Mouse (Mus musculus) myocyte (in vitro differentiated cells): ENCODE data around the gene Gk2. TPM values are rescaled to one million over a fixed set of nuclear protein-coding genes. Genes with fewer than 3 reads are reported as not detected.

Experiments
- H3K27me3 ChIP-seq: one replicate; pipeline ENCODE4 v1.6.1; 2011; ENCODE audit not compliant: control insufficient read depth, insufficient read depth, insufficient read length
- H3K36me3 ChIP-seq: one replicate; pipeline ENCODE4 v1.6.1; 2011; ENCODE audit not compliant: control insufficient read depth, insufficient read depth
- H3K4me2 ChIP-seq: one replicate; pipeline ENCODE4 v1.6.1; 2011; ENCODE audit warnings: low read depth, control low read depth
- H3K4me3 ChIP-seq: one replicate; pipeline ENCODE4 v1.5.1; 2011; ENCODE audit warnings: mild to moderate bottlenecking, control low read depth, moderate library complexity
- H3K79me2 ChIP-seq: one replicate; pipeline ENCODE4 v1.6.1; 2011; ENCODE audit not compliant: control insufficient read depth, insufficient read depth
- H3ac ChIP-seq: one replicate; pipeline ENCODE4 v1.6.1; 2011; ENCODE audit not compliant: control insufficient read depth, insufficient read length
- CEBPB ChIP-seq: IDR thresholded peaks from 2 replicates; pipeline ENCODE4 v1.6.1; 2011; ENCODE audit warnings: mild to moderate bottlenecking, moderate library complexity; ENCODE audit not compliant: poor library complexity, insufficient read depth, severe bottlenecking
- E2F4 ChIP-seq: IDR thresholded peaks from one replicate; pipeline ENCODE4 v1.6.1; 2011; ENCODE audit warnings: mild to moderate bottlenecking, control low read depth, moderate library complexity; ENCODE audit not compliant: insufficient read depth
- MAX ChIP-seq: IDR thresholded peaks from one replicate; pipeline ENCODE4 v1.6.1; 2011; ENCODE audit warnings: low read depth, mild to moderate bottlenecking, control low read depth
- MYOD1 ChIP-seq, 3 experiments: IDR thresholded peaks; one replicate each; pipeline ENCODE4 v1.6.1; 2011; ENCODE audit warnings: control low read depth in 2 of 3, low read depth in 2 of 3, mild to moderate bottlenecking in 2 of 3, moderate library complexity in 1 of 3; ENCODE audit not compliant: insufficient read length in 2 of 3, control insufficient read depth in 1 of 3
- MYOG ChIP-seq, 3 experiments: IDR thresholded peaks; one replicate each; pipeline ENCODE4 v1.6.1; 2011; ENCODE audit warnings: control low read depth in 2 of 3, low read depth in 2 of 3, mild to moderate bottlenecking in 2 of 3; ENCODE audit not compliant: insufficient read length in 2 of 3, control insufficient read depth in 1 of 3, insufficient read depth in 1 of 3
- POLR2A ChIP-seq: IDR thresholded peaks from one replicate; pipeline ENCODE4 v1.6.1; 2011; ENCODE audit warnings: low read depth, mild to moderate bottlenecking, control low read depth, moderate library complexity; ENCODE audit not compliant: insufficient read length
- POLR2AphosphoS2 ChIP-seq: IDR thresholded peaks from one replicate; pipeline ENCODE4 v1.6.1; 2011; ENCODE audit warnings: low read depth, control low read depth; ENCODE audit not compliant: insufficient read length
- REST ChIP-seq: IDR thresholded peaks from one replicate; pipeline ENCODE4 v1.6.1; 2011; ENCODE audit warnings: mild to moderate bottlenecking, control low read depth, moderate library complexity; ENCODE audit not compliant: insufficient read depth, insufficient read length
- SRF ChIP-seq: IDR thresholded peaks from one replicate; pipeline ENCODE4 v1.6.1; 2011; ENCODE audit warnings: low read depth; ENCODE audit not compliant: control insufficient read depth, insufficient read length
- TCF12 ChIP-seq: IDR thresholded peaks from one replicate; pipeline ENCODE4 v1.6.1; 2011; ENCODE audit warnings: mild to moderate bottlenecking, control low read depth; ENCODE audit not compliant: poor library complexity, insufficient read depth, severe bottlenecking
- TCF3 ChIP-seq: IDR thresholded peaks from one replicate; pipeline ENCODE4 v1.6.1; 2011; ENCODE audit warnings: low read depth, control low read depth; ENCODE audit not compliant: insufficient read length
- USF1 ChIP-seq: IDR thresholded peaks from one replicate; pipeline ENCODE4 v1.6.1; 2011; ENCODE audit warnings: low read depth, mild to moderate bottlenecking, control low read depth, moderate library complexity
- polyA plus RNA-seq: library from polyadenylated mRNA; unstranded; fragments of >200 nt; fragmentation: generic; extraction: Trizol; gene quantifications from one replicate; pipeline ENCODE4 v1.2.1, GENCODE M21; 2012; ENCODE audit warnings: missing spikeins

Gk2 gene
- polyA plus RNA-seq, 1 experiment, result not detected

DNA sequence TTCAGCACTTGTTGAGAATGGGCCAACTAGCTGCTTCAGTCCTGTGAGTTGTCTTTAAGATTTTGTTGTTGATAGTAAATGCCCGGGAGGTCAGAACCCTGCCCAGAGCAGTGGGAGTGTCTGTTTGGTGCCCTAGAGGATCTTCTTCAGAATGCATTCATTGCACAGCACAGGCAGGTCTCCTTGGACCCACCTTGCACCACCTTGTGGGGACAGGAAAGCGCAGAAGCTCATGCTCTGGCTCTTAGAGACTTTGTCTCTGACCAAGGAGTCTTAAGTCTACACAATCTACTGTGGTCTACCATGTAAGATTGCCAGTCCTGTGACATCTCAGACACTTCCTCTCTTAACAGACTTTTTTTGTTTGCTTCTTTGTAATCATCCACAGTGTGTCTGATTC is 39.6 kb downstream of the Gk2 start:
- Histone ChIP-seq H3K79me2 (no peaks in the 10 kb centered on the region), H3K4me2 (no peak overlapping the region), H3K36me3 (no peaks in the 10 kb centered on the region), H3K4me3 (no peak overlapping the region), H3ac (no peak overlapping the region), H3K27me3 (no peaks in the 10 kb centered on the region)
- TF ChIP-seq USF1, result no peak
- TF ChIP-seq SRF, result no peak
- TF ChIP-seq MAX, result no peak
- TF ChIP-seq E2F4, result no peak
- no peak for TF ChIP-seq TCF12
- no peak for TF ChIP-seq REST
- no peak for TF ChIP-seq POLR2AphosphoS2
- TF ChIP-seq MYOG (IDR thresholded peaks at IDR 0.05; ENCODE audit: control insufficient read depth in 1 of 3, insufficient read depth in 1 of 3, insufficient read length in 2 of 3, low read depth in 2 of 3), result no peak
- no peak for TF ChIP-seq TCF3
- TF ChIP-seq MYOD1 (IDR thresholded peaks at IDR 0.05; ENCODE audit: control insufficient read depth in 1 of 3, insufficient read length in 2 of 3, low read depth in 2 of 3), result no peak
- no peak for TF ChIP-seq POLR2A
- TF ChIP-seq CEBPB, result no peak

DNA sequence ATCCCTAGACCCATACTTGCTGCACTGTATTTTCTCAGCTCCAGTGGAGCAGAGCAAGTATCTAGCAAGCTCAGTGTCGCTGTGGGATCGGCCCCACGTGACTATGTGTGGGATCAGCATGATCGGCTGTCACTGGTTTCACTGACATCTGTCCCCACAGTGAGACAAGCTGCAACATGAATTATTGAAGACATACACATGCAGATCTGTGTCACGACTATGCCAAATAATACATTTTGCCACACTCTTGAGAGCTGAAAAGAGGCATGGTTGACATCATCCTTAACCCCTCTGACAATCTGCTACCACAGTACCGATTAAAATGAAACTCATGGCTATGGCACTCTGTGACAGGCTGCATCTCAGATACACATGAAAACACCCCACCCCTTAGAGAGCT is 41.0 kb downstream of the Gk2 start:
- Histone ChIP-seq H3K79me2 (no peaks in the 10 kb centered on the region), H3ac (no peak overlapping the region), H3K4me2 (no peak overlapping the region), H3K27me3 (no peaks in the 10 kb centered on the region), H3K36me3 (no peaks in the 10 kb centered on the region), H3K4me3 (no peak overlapping the region)
- TF ChIP-seq TCF12 (no peak), SRF (no peak), REST (no peak), POLR2AphosphoS2 (no peak), MYOD1 (IDR thresholded peaks at IDR 0.05; ENCODE audit: control insufficient read depth in 1 of 3, insufficient read length in 2 of 3, low read depth in 2 of 3) (no peak), E2F4 (no peak), CEBPB (no peak), POLR2A (no peak), USF1 (no peak), TCF3 (no peak), MYOG (IDR thresholded peaks at IDR 0.05; ENCODE audit: control insufficient read depth in 1 of 3, insufficient read depth in 1 of 3, insufficient read length in 2 of 3, low read depth in 2 of 3) (no peak), MAX (no peak)

DNA sequence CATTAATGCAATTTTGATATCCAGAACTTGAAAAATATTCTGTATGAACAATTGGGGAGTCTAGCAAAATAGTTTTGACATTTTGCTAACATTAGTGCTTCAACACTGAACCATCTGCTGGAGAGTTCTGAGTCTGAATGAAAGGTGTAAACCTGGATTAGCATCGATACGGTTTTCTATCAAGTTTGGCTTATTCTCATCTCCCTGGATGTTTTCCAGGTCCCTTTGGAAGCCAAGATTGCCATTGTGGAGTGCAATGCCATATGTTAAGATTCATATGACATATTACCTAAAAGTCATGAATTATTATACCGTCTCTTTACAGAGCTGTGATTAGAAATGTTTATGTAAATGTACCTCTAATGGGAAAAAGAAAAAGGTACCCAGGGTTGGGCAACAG is 43.1 kb downstream of the Gk2 start:
- Histone ChIP-seq H3K4me2 (no peak overlapping the region), H3K79me2 (no peaks in the 10 kb centered on the region), H3K27me3 (no peaks in the 10 kb centered on the region), H3K4me3 (no peak overlapping the region), H3K36me3 (no peaks in the 10 kb centered on the region), H3ac (no peak overlapping the region)
- no peak for TF ChIP-seq USF1
- TF ChIP-seq TCF12, result no peak
- TF ChIP-seq TCF3, result no peak
- no peak for TF ChIP-seq CEBPB
- TF ChIP-seq E2F4, result no peak
- no peak for TF ChIP-seq MYOD1 (IDR thresholded peaks at IDR 0.05; ENCODE audit: control insufficient read depth in 1 of 3, insufficient read length in 2 of 3, low read depth in 2 of 3)
- TF ChIP-seq POLR2A, result no peak
- no peak for TF ChIP-seq POLR2AphosphoS2
- TF ChIP-seq REST, result no peak
- no peak for TF ChIP-seq SRF
- no peak for TF ChIP-seq MAX
- no peak for TF ChIP-seq MYOG (IDR thresholded peaks at IDR 0.05; ENCODE audit: control insufficient read depth in 1 of 3, insufficient read depth in 1 of 3, insufficient read length in 2 of 3, low read depth in 2 of 3)

DNA sequence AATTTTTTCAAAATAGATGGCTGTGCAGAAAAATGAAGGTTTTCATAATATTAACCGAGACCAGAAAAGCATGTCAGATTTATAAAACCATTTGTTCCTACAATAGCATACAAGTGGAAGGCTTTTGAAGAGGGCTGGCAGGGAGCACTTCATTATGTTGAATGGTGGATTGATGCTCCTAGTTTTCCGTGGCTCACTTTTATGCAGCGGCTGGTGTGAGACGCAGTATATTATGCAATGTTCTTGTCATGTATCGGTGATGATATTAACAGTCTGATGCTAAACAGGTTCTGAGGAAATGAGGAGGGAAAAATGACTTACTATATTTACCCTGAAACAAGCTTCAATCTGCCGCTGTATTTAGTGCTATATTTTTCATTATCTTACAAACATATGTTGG is 46.6 kb downstream of the Gk2 start:
- TF ChIP-seq REST (no peak), MAX (no peak), MYOD1 (IDR thresholded peaks at IDR 0.05; ENCODE audit: control insufficient read depth in 1 of 3, insufficient read length in 2 of 3, low read depth in 2 of 3) (no peak), TCF3 (no peak), POLR2A (no peak), TCF12 (no peak), CEBPB (no peak), USF1 (no peak), E2F4 (no peak), SRF (no peak), MYOG (IDR thresholded peaks at IDR 0.05; ENCODE audit: control insufficient read depth in 1 of 3, insufficient read depth in 1 of 3, insufficient read length in 2 of 3, low read depth in 2 of 3) (no peak), POLR2AphosphoS2 (no peak)
- H3K79me2 ChIP-seq, result no peaks in the 10 kb centered on the region
- H3K27me3 ChIP-seq, result no peaks in the 10 kb centered on the region

More for the DNA sequence above, 46.6 kb downstream of the Gk2 start:
- H3ac ChIP-seq, result no peak overlapping the region
- no peaks in the 10 kb centered on the region for H3K36me3 ChIP-seq
- H3K4me3 ChIP-seq, result no peak overlapping the region
- H3K4me2 ChIP-seq, result no peak overlapping the region
